Mouse (Mus musculus) cortical plate, adult 2 months (tissue): Measurements from ENCODE around the gene Cdip1. TPM values are rescaled to one million over a fixed set of nuclear protein-coding genes. Genes with fewer than 3 reads are reported as not detected.

Source experiments
- H3K27ac ChIP-seq: fragments of 200-500 bp; 2 replicates; pipeline ENCODE4 v1.5.1; 2012; ENCODE audit warnings: low read length, control low read depth, inconsistent platforms; ENCODE audit not compliant: insufficient read depth
- H3K4me1 ChIP-seq: fragments of 200-500 bp; 2 replicates; pipeline ENCODE4 v1.6.1; 2011; ENCODE audit warnings: low read length; ENCODE audit not compliant: control insufficient read depth, insufficient read depth
- H3K4me3 ChIP-seq: fragments of 200-500 bp; 2 replicates; pipeline ENCODE4 v1.5.1; 2011; ENCODE audit warnings: mild to moderate bottlenecking, low read length, control low read depth; ENCODE audit not compliant: insufficient read depth
- CTCF ChIP-seq: fragments of 200-500 bp; IDR thresholded peaks from 2 replicates; pipeline ENCODE4 v1.5.1; 2011; ENCODE audit warnings: mild to moderate bottlenecking, control low read depth, low read length; ENCODE audit not compliant: insufficient read depth; ENCODE audit errors: extremely low read depth
- POLR2A ChIP-seq: fragments of 200-500 bp; IDR thresholded peaks from 2 replicates; pipeline ENCODE4 v1.6.1; 2011; ENCODE audit warnings: mild to moderate bottlenecking, low read length, control low read depth; ENCODE audit not compliant: insufficient read depth; ENCODE audit errors: extremely low read depth
- polyA plus RNA-seq: library from polyadenylated mRNA; depleted of rRNA; stranded (reverse); fragments of >200 nt; gene quantifications from 2 replicates; pipeline ENCODE4 v1.2.3, GENCODE M21; 2012

Cdip1 gene
- polyA plus RNA-seq, 1 experiment = 203 TPM

DNA sequence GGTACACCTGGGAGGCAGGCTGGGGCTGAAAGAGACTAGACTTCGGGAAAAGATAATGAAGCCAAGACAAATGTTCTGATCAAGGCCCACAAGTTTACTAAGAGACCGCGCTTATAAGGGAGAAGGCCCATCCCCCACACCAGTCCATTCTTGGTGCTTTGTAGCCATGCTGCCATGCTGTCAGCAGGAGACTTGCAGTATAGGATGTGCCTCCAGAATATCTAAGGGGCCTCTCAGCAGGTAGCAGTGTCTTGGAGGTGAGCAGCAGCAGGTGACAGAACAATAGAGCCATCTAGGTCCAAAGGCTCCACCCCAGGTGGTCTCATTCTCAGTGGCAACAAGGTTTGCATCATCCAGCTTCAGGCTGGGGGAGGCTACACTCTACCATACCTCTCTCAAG is 28.3 kb upstream of the Cdip1 start:
- no peak overlapping the region for H3K4me3 ChIP-seq
- no peak overlapping the region for H3K27ac ChIP-seq
- TF ChIP-seq CTCF = no peak
- no peak for TF ChIP-seq POLR2A
- H3K4me1 ChIP-seq = no peaks in the 10 kb centered on the region

GRCm38 (mm10) chr16:4796631-4797030 is 6.5 kb upstream of the Cdip1 start:
- TF ChIP-seq CTCF (no peak), POLR2A (no peak)
- Histone ChIP-seq H3K27ac (no peak overlapping the region), H3K4me1 (no peaks in the 10 kb centered on the region), H3K4me3 (no peak overlapping the region)

- peaks cover 9% of the 10 kb centered on the region; the same call in 1 of the 2 replicates for H3K4me1 ChIP-seq
- H3K27ac ChIP-seq = no peak overlapping the region
- H3K4me3 ChIP-seq = no peak overlapping the region
- TF ChIP-seq CTCF (no peak), POLR2A (no peak)
Measured at GRCm38 (mm10) chr16:4791332-4791731, 1.2 kb upstream of the Cdip1 start.

DNA sequence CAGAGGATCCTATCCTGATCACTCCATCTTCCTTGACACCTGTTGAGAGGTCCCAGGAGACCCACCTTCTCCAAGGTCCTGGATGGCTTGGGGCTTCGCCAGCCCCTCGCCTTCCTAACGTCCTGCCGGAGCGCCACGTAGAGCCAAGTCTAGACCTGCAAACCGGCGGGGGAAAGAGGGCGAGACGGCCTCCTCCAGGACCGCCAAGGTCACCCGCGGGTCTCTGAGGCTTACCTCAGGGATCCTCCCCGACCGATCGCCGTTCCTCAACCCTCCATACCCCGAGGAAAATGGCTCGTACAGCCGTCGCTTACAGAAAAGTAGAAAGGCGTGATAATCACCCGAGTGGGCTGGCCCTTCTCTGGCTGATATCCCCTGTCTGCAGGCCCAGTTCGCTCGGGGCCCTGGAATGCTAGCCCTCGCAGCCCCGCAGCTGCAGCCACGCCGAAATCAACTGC is 752 bp downstream of the Cdip1 start:
- Histone ChIP-seq H3K4me3 (peak overlapping the region; percentile 87), H3K4me1 (peaks cover 15% of the 10 kb centered on the region), H3K27ac (peak overlapping the region; percentile 51)
- TF ChIP-seq POLR2A = no peak

GRCm38 (mm10) chr16:4788176-4788575 is 1.9 kb downstream of the Cdip1 start:
- TF ChIP-seq CTCF = no peak
- no peak for TF ChIP-seq POLR2A
- Histone ChIP-seq H3K27ac (no peak overlapping the region), H3K4me1 (peaks cover 17% of the 10 kb centered on the region), H3K4me3 (no peak overlapping the region; the same call in 1 of the 2 replicates)

DNA sequence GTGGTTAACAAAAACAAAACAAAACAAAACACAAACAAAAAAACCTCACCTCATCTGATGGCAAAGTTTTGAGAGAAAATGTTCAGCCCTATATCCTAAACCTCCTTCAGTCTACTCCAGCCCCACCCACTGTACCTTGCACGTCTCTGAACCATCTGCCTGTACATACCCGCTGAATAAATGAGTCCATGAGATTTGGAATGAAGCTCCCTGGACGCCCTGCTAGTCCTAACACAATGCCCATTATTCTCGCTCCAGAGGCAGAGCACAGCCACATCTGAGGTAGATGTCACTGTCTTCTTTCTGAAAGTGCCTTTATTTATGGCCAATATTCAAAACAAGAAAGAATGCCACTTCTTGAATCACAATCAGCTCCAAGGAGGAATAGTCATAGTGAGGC is 4.4 kb downstream of the Cdip1 start:
- Histone ChIP-seq H3K4me1 (peaks cover 21% of the 10 kb centered on the region), H3K27ac (peak overlapping the region; percentile 35; the same call in 1 of the 2 replicates), H3K4me3 (no peak overlapping the region)
- TF ChIP-seq CTCF (no peak), POLR2A (no peak)

DNA sequence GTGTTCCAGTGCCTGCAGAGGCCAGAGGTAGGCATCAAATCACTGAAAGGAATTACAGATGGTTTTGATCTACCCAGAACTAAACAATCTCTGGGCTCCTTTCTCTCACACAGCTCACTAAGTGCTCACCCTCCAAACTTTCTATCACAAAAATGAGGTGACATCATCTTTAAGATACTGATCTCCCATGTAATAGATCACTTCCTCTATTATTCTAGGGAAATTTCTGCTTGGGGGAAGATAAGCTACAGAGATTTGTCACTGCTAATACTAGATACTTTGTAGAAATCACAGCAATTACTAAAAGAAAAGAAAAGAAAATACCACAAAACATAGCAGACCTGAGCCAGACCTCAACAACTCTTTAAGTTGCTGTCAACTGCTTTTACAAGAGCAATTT is 7.6 kb downstream of the Cdip1 start:
- peaks cover 26% of the 10 kb centered on the region for H3K4me1 ChIP-seq
- no peak overlapping the region for H3K27ac ChIP-seq
- TF ChIP-seq CTCF (no peak), POLR2A (no peak)
- H3K4me3 ChIP-seq = no peak overlapping the region

DNA sequence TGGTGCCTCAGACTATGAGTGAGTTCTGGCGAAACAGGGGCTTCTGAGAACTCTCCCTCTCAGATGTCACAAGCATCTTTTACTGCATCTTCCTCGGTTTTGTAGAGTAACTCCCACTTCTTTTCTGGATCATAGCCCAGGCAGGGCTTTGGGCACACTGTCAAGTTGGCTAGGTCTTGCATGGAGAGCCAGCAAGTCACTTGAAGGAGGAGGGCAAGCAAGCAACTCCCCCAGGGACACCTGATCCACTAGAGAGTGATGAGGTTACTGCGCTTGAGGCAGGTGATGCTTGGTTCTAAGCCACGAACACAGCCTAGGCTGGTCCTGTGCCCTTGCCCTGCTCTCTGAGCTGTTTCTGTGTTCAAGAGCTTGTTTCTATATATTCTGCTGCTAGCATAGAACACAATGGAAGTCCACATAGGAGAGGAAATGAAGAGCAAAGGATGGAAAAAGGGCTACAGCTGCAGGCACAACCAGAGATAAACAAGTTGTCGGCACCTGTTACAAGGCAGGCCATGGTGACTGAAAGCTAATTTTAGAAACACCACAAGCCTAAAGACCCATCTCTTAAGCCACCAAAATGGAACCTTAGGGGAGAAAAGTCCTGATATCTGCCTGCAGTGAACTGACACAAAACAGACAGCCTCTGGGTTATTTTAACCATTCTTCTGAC is 8.4 kb downstream of the Cdip1 start:
- Histone ChIP-seq H3K4me1 (peaks cover 28% of the 10 kb centered on the region), H3K27ac (peak overlapping the region; percentile 18; the same call in 1 of the 2 replicates), H3K4me3 (no peak overlapping the region)
- TF ChIP-seq CTCF (no peak), POLR2A (no peak)

GRCm38 (mm10) chr16:4778940-4779339 is 11.2 kb downstream of the Cdip1 start:
- peaks cover 20% of the 10 kb centered on the region for H3K4me1 ChIP-seq
- no peak overlapping the region for H3K4me3 ChIP-seq
- H3K27ac ChIP-seq = no peak overlapping the region
- TF ChIP-seq CTCF = no peak
- TF ChIP-seq POLR2A = no peak

GRCm38 (mm10) chr16:4777905-4778609 is 12.0 kb downstream of the Cdip1 start:
- Histone ChIP-seq H3K27ac (no peak overlapping the region), H3K4me3 (no peak overlapping the region), H3K4me1 (peaks cover 20% of the 10 kb centered on the region)
- TF ChIP-seq CTCF (no peak), POLR2A (no peak)
